Mouse (Mus musculus): ENCODE data around the gene Pex5l. TPM values are rescaled to one million over a fixed set of nuclear protein-coding genes. Genes with fewer than 3 reads are reported as not detected.

Gene Pex5l
- total and polyA plus RNA-seq, 3 experiments = 0.08 to 0.44 (median 0.44) TPM

DNA sequence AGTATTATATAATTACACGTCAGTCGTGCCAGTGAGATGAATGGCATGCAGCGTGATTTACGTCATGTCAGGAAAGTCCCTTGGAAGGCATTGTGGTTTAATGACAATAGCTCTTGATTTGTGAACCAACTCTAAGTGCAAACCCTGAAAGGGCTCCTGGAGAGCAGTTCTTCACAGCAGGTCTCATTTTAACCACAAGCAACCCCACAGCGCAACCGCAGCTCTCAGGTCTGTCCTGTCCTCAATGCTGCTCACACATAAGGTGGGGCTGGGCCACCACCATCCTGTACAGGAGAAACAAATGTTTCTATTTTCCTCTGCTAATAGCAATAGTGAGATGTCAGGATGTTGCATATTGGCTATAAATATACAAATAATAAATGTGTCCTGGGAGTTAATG, 163.8 kb downstream of the Pex5l start:
- dilution Hi-C loops (cut with MboI; ENCODE audit: extremely low pct_ligation_motif_present, extremely low pct_unique_long_range_greater_than_20kb, low sequenced_read_pairs) = no loop called here
- no peaks in the 10 kb centered on the region for H3K79me2 ChIP-seq (replicated peaks; ENCODE audit: control insufficient read depth, extremely low read depth, insufficient read depth, poor library complexity, severe bottlenecking)

DNA sequence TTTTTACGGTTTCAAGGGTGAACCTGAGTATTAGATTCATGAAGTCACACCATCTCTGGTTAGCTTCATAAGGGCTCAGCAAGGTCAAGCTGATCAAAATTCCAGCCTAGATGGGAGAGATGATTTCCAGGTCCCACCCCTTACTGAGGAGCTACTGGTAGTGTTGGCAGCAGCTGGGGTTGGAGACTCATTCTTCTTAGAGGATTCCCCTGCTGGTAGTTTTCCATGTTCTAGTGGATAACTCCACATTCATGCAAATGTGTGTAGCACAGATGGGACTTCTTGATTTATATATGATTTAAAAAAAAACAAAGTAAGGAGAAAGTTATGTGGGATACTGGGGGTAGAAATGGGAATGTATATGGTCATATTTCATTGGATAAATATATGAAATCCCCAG, 172.8 kb downstream of the Pex5l start:
- H3K79me2 ChIP-seq (replicated peaks; ENCODE audit: control insufficient read depth, extremely low read depth, insufficient read depth, poor library complexity, severe bottlenecking) = no peaks in the 10 kb centered on the region
- no peak overlapping the region for H3K4me2 ChIP-seq (ENCODE audit: insufficient read depth, low read depth, poor library complexity, severe bottlenecking)
- H3K4me1 ChIP-seq (ENCODE audit: control insufficient read depth in 1 of 2, insufficient read depth in 2 of 2) = no peaks in the 10 kb centered on the region
- DNase-seq (ENCODE audit: extremely low read depth) = no peak
- dilution Hi-C loops (cut with MboI; ENCODE audit: extremely low pct_ligation_motif_present, extremely low pct_unique_long_range_greater_than_20kb, low sequenced_read_pairs) = no loop called here
- no peak overlapping the region for H3K4me3 ChIP-seq (replicated peaks in 1 of 3; ENCODE audit: low read depth in 2 of 3, low read length in 2 of 3, poor library complexity in 1 of 3)
- no peak overlapping the region for H3K27ac ChIP-seq (ENCODE audit: insufficient read depth, low read depth)
- H3K27me3 ChIP-seq (replicated peaks) = no peaks in the 10 kb centered on the region
- no peak overlapping the region for H3K9ac ChIP-seq (ENCODE audit: insufficient read depth, low read depth)
- TF ChIP-seq UBTF (IDR thresholded peaks at IDR 0.05; ENCODE audit: low read depth, low read length) = no peak
- TF ChIP-seq HCFC1 (IDR thresholded peaks at IDR 0.05; ENCODE audit: low read depth, low read length) = no peak
- TF ChIP-seq BHLHE40 (IDR thresholded peaks at IDR 0.05; ENCODE audit: low read depth, low read length) = no peak
- no peak for TF ChIP-seq TBP (conservative IDR thresholded peaks at IDR 0.05; ENCODE audit: low read depth, low read length)
- no peak for TF ChIP-seq POLR2A (IDR thresholded peaks at IDR 0.05; ENCODE audit: low read depth, low read length)
- no peak for TF ChIP-seq SIN3A (IDR thresholded peaks at IDR 0.05; ENCODE audit: low read length)
- no peak for TF ChIP-seq NRF1 (IDR thresholded peaks at IDR 0.05; ENCODE audit: low read depth, low read length)
- TF ChIP-seq ELF1 (IDR thresholded peaks at IDR 0.05; ENCODE audit: low read depth, low read length) = no peak
- no peak for TF ChIP-seq MAFK (IDR thresholded peaks at IDR 0.05; ENCODE audit: insufficient replicate concordance, low read length)
- TF ChIP-seq ZNF384 (IDR thresholded peaks at IDR 0.05; ENCODE audit: low read depth, low read length) = no peak
- no peak for TF ChIP-seq RAD21 (IDR thresholded peaks at IDR 0.05; ENCODE audit: low read depth, low read length)
- no peak for TF ChIP-seq MEF2A (IDR thresholded peaks at IDR 0.05; ENCODE audit: borderline replicate concordance, low read depth, low read length)
- no peak for TF ChIP-seq TCF12 (IDR thresholded peaks at IDR 0.05; ENCODE audit: low read depth, low read length)
- no peak for TF ChIP-seq IRF4 (IDR thresholded peaks at IDR 0.05; ENCODE audit: low read depth, low read length)
- no peak for TF ChIP-seq ETS1 (conservative IDR thresholded peaks at IDR 0.05; ENCODE audit: low read depth, low read length)
- no peak for TF ChIP-seq JUND (conservative IDR thresholded peaks at IDR 0.05; ENCODE audit: low read depth, low read length)
- no peak for TF ChIP-seq KAT2A (IDR thresholded peaks at IDR 0.05; ENCODE audit: insufficient replicate concordance, low read length)
- no peak for TF ChIP-seq CHD1 (IDR thresholded peaks at IDR 0.05; ENCODE audit: low read depth, low read length)
- H3K9me3 ChIP-seq (replicated peaks; ENCODE audit: low read length) = no peaks in the 10 kb centered on the region
- no peaks in the 10 kb centered on the region for H3K36me3 ChIP-seq (replicated peaks in 1 of 2; ENCODE audit: control insufficient read depth in 1 of 2, insufficient read depth in 1 of 2, low read length in 1 of 2)
- in situ Hi-C loops (cut with MboI; ENCODE audit: low pct_ligation_motif_present, low pct_unique_long_range_greater_than_20kb, low sequenced_read_pairs) = no loop called here

More for the DNA sequence above, 163.8 kb downstream of the Pex5l start:
- Histone ChIP-seq H3K9ac (ENCODE audit: insufficient read depth, low read depth) (no peak overlapping the region), H3K4me3 (replicated peaks in 1 of 3; ENCODE audit: low read depth in 2 of 3, low read length in 2 of 3, poor library complexity in 1 of 3) (no peak overlapping the region), H3K4me1 (ENCODE audit: control insufficient read depth in 1 of 2, insufficient read depth in 2 of 2) (no peaks in the 10 kb centered on the region), H3K36me3 (replicated peaks in 1 of 2; ENCODE audit: control insufficient read depth in 1 of 2, insufficient read depth in 1 of 2, low read length in 1 of 2) (no peaks in the 10 kb centered on the region), H3K27ac (ENCODE audit: insufficient read depth, low read depth) (no peak overlapping the region), H3K9me3 (replicated peaks; ENCODE audit: low read length) (no peaks in the 10 kb centered on the region), H3K4me2 (ENCODE audit: insufficient read depth, low read depth, poor library complexity, severe bottlenecking) (no peak overlapping the region), H3K27me3 (replicated peaks) (no peaks in the 10 kb centered on the region)
- DNase-seq (ENCODE audit: extremely low read depth) = peak; percentile 8
- in situ Hi-C loops (cut with MboI; ENCODE audit: low pct_ligation_motif_present, low pct_unique_long_range_greater_than_20kb, low sequenced_read_pairs) = no loop called here
- TF ChIP-seq NRF1 (IDR thresholded peaks at IDR 0.05; ENCODE audit: low read depth, low read length) (0 out of 2 replicates have a peak, but pooled peaks have one; percentile 27), POLR2AphosphoS2 (IDR thresholded peaks at IDR 0.05; ENCODE audit: low read depth, low read length) (no peak), SIN3A (IDR thresholded peaks at IDR 0.05; ENCODE audit: low read length) (no peak), BHLHE40 (IDR thresholded peaks at IDR 0.05; ENCODE audit: low read depth, low read length) (peak; percentile 45)

All from CH12.LX (cell line).